Mouse (Mus musculus): Measurements from ENCODE around the gene Lsamp. TPM values are rescaled to one million over a fixed set of nuclear protein-coding genes. Genes with fewer than 3 reads are reported as not detected.
"Not testable (repeated sequence)": the region's sequence is repeated elsewhere in the genome, so short reads cannot be mapped to it uniquely, and the experiment has no call there.

The Lsamp gene
- polyA plus RNA-seq, 1 experiment from 2014 or later = 168 TPM

- H3K4me2 ChIP-seq (ENCODE audit: low read depth, low read length) = no peak overlapping the region
- no peaks in the 10 kb centered on the region for H3K36me3 ChIP-seq (ENCODE audit: control insufficient read depth, insufficient read depth, low read length)
- WGBS = 68% methylated on average over 1 of the region's 1 CpGs
- no peak overlapping the region for H3K27ac ChIP-seq (ENCODE audit: low read depth, low read length)
- H3K9me3 ChIP-seq (ENCODE audit: control insufficient read depth, low read length) = no peaks in the 10 kb centered on the region
- no peak overlapping the region for H3K9ac ChIP-seq (replicated peaks; ENCODE audit: low read depth, low read length)
- ATAC-seq (ENCODE audit: low read depth) = no peak
- no peaks in the 10 kb centered on the region for H3K4me1 ChIP-seq (ENCODE audit: control insufficient read depth, insufficient read depth, low read length)
- no peak overlapping the region for H3K4me3 ChIP-seq (ENCODE audit: low read depth, low read length)
- no peaks in the 10 kb centered on the region for H3K27me3 ChIP-seq (ENCODE audit: control insufficient read depth, insufficient read depth, low read length)
Measured at GRCm38 (mm10) chr16:41996956-41997355, 2012.8 kb downstream of the Lsamp start.

- H3K27me3 ChIP-seq (ENCODE audit: control insufficient read depth, insufficient read depth, low read length) = no peaks in the 10 kb centered on the region
- H3K4me1 ChIP-seq (ENCODE audit: control insufficient read depth, insufficient read depth, low read length) = no peaks in the 10 kb centered on the region
- no peaks in the 10 kb centered on the region for H3K9me3 ChIP-seq (ENCODE audit: control insufficient read depth, low read length)
- WGBS = 96% methylated on average over 5 of the region's 5 CpGs
- H3K36me3 ChIP-seq (ENCODE audit: control insufficient read depth, insufficient read depth, low read length) = no peaks in the 10 kb centered on the region
- no peak overlapping the region for H3K4me3 ChIP-seq (ENCODE audit: low read depth, low read length)
- no peak overlapping the region for H3K4me2 ChIP-seq (ENCODE audit: low read depth, low read length)
- no peak overlapping the region for H3K9ac ChIP-seq (replicated peaks; ENCODE audit: low read depth, low read length)
- ATAC-seq (ENCODE audit: low read depth) = no peak
- no peak overlapping the region for H3K27ac ChIP-seq (ENCODE audit: low read depth, low read length)
Measured at GRCm38 (mm10) chr16:42002925-42003324, 2018.8 kb downstream of the Lsamp start.

DNA sequence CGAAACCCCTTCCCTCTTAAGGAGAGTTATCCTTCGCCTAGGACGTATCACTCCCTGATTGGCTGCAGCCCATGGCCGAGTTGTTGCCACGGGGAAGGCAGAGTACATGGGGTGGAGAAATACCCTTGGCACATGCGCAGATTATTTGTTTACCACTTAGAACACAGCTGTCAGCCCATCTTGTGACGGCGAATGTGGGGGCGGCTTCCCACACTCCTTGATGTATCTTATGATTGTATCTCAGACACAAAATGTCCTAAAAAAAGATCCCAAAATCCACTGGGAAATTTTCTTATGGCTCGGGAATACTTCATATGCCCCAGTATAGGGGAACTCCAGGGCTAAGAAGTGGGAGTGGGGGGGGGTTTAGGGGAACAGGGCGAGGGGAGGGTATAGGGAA lies 2019.3 kb downstream of the Lsamp start:
- H3K9ac ChIP-seq (replicated peaks; ENCODE audit: low read depth, low read length); H3K27me3 ChIP-seq (ENCODE audit: control insufficient read depth, insufficient read depth, low read length); H3K27ac ChIP-seq (ENCODE audit: low read depth, low read length); ATAC-seq (ENCODE audit: low read depth); H3K4me1 ChIP-seq (ENCODE audit: control insufficient read depth, insufficient read depth, low read length); H3K36me3 ChIP-seq (ENCODE audit: control insufficient read depth, insufficient read depth, low read length); H3K4me3 ChIP-seq (ENCODE audit: low read depth, low read length); H3K4me2 ChIP-seq (ENCODE audit: low read depth, low read length); H3K9me3 ChIP-seq (ENCODE audit: control insufficient read depth, low read length): not testable (repeated sequence)
- WGBS = 92% methylated on average over 9 of the region's 11 CpGs

DNA sequence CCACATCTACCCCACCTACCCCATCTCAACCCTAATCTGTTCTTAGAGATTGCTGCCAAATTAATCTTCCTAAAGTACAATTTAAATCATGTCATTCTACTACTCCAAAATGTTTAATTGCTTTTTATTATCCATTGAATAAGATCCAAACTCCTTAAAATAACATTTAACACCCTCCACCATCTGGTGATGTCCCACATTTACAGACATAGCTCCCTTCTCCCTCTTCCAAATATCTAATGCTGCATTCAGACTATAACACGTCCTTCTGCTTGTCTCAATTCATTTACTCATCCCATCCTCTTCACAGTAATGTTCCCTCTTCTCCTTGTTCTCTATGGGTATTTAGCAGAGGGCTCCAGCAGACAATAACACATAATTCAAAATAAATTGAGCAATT lies 2020.0 kb downstream of the Lsamp start:
- no peaks in the 10 kb centered on the region for H3K36me3 ChIP-seq (ENCODE audit: control insufficient read depth, insufficient read depth, low read length)
- 53% methylated on average over 1 of the region's 1 CpGs for WGBS
- ATAC-seq (ENCODE audit: low read depth) = no peak
- H3K4me1 ChIP-seq (ENCODE audit: control insufficient read depth, insufficient read depth, low read length) = no peaks in the 10 kb centered on the region
- H3K9me3 ChIP-seq (ENCODE audit: control insufficient read depth, low read length) = no peaks in the 10 kb centered on the region
- no peaks in the 10 kb centered on the region for H3K27me3 ChIP-seq (ENCODE audit: control insufficient read depth, insufficient read depth, low read length)
- no peak overlapping the region for H3K4me3 ChIP-seq (ENCODE audit: low read depth, low read length)
- no peak overlapping the region for H3K27ac ChIP-seq (ENCODE audit: low read depth, low read length)
- H3K4me2 ChIP-seq (ENCODE audit: low read depth, low read length) = no peak overlapping the region
- H3K9ac ChIP-seq (replicated peaks; ENCODE audit: low read depth, low read length) = no peak overlapping the region

DNA sequence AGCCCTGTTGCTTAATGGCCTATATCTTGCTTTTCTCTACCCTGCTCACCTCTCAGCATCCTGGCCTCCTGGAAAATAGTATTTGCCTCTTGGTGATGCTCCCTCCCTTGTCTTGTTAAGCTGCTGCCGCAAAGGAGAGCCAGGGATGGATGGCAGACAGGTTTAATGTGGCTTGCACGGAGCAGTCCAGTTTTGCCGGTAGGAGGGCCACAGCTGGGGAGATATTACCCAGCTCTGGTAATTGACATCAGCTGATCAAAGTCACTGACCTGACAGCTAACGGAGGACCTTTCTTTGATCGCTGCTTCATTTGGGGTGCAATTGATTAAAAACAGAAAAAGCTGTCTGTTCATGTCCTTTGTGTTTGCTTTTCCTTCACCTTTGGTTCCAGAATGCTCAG lies 2030.8 kb downstream of the Lsamp start:
- Histone ChIP-seq H3K4me2 (ENCODE audit: low read depth, low read length) (no peak overlapping the region), H3K36me3 (ENCODE audit: control insufficient read depth, insufficient read depth, low read length) (no peaks in the 10 kb centered on the region), H3K4me3 (ENCODE audit: low read depth, low read length) (no peak overlapping the region), H3K9ac (replicated peaks; ENCODE audit: low read depth, low read length) (no peak overlapping the region), H3K4me1 (ENCODE audit: control insufficient read depth, insufficient read depth, low read length) (no peaks in the 10 kb centered on the region), H3K27ac (ENCODE audit: low read depth, low read length) (0 out of 2 replicates have a peak overlapping the region, but pooled peaks have one; percentile 4), H3K9me3 (ENCODE audit: control insufficient read depth, low read length) (no peaks in the 10 kb centered on the region), H3K27me3 (ENCODE audit: control insufficient read depth, insufficient read depth, low read length) (no peaks in the 10 kb centered on the region)
- ATAC-seq (ENCODE audit: low read depth) = no peak
- 30% methylated on average over 5 of the region's 5 CpGs for WGBS

DNA sequence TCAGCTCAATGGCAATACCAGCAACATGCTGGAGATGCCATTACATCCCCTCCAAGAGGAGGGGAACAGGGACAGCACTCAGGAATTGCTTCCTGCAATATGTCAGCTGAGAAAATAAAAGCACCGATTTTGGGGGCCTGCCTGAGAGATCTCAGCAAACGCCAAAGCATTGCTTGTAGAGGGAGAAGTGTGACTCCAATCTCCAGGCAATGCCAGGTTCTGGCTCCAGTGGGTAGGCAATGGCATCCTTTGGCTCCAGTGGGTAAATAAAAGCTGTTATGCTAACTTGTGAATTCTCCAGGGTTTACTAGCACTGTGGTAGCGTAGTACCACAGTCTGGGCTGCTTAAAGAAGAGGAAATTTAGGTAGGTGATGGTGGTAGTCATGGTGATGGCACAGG lies 2031.3 kb downstream of the Lsamp start:
- Histone ChIP-seq H3K9me3 (ENCODE audit: control insufficient read depth, low read length) (no peaks in the 10 kb centered on the region), H3K27me3 (ENCODE audit: control insufficient read depth, insufficient read depth, low read length) (no peaks in the 10 kb centered on the region), H3K4me3 (ENCODE audit: low read depth, low read length) (no peak overlapping the region), H3K36me3 (ENCODE audit: control insufficient read depth, insufficient read depth, low read length) (no peaks in the 10 kb centered on the region), H3K27ac (ENCODE audit: low read depth, low read length) (no peak overlapping the region), H3K4me2 (ENCODE audit: low read depth, low read length) (no peak overlapping the region), H3K9ac (replicated peaks; ENCODE audit: low read depth, low read length) (no peak overlapping the region), H3K4me1 (ENCODE audit: control insufficient read depth, insufficient read depth, low read length) (no peaks in the 10 kb centered on the region)
- WGBS = 56% methylated on average over 3 of the region's 3 CpGs
- ATAC-seq (ENCODE audit: low read depth) = no peak

DNA sequence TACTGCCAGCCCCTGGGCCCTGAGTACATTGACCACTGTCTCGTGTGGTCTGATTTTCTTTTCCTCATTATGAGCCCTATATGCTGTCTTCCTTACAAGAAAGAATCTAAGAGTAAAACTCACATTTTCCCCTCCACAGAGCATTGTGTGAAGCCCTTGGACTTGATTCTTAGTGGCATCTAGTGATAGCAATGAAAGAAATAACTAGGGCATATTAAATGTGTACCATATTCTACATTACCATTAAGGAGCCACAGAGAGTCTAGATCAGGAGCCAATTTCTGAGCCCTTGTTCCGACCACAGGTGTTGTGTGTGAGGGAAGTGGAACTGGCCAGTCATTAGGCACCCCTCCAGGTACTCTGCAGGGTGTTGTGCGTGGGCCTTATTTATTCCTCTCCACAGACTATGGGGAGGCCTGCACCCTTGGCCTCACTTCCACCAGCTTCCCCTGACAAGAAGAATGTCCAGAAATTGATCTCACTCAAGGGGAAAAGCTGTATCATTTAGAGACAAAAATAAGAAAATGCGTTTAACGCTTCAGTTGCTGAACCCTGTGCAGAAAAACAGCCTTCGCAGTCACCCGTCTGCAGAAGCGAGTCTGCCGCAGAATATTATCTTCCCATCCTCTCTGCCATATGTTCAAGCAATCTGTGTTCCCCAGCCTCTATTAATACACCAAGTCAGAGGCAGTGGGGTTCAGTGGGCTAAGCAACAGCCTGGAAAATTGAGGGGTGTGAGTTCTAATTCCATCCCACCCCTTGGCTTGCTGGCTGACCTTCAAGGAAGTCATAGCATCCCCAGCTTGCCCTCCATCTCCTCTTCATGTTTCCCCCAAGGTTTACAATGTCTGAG lies 2032.9 kb downstream of the Lsamp start:
- no peaks in the 10 kb centered on the region for H3K36me3 ChIP-seq (ENCODE audit: control insufficient read depth, insufficient read depth, low read length)
- ATAC-seq (ENCODE audit: low read depth) = no peak
- H3K27me3 ChIP-seq (ENCODE audit: control insufficient read depth, insufficient read depth, low read length) = no peaks in the 10 kb centered on the region
- H3K27ac ChIP-seq (ENCODE audit: low read depth, low read length) = no peak overlapping the region
- H3K9me3 ChIP-seq (ENCODE audit: control insufficient read depth, low read length) = no peaks in the 10 kb centered on the region
- WGBS = 73% methylated on average over 9 of the region's 9 CpGs
- no peak overlapping the region for H3K9ac ChIP-seq (replicated peaks; ENCODE audit: low read depth, low read length)
- H3K4me3 ChIP-seq (ENCODE audit: low read depth, low read length) = no peak overlapping the region
- no peak overlapping the region for H3K4me2 ChIP-seq (ENCODE audit: low read depth, low read length)
- H3K4me1 ChIP-seq (ENCODE audit: control insufficient read depth, insufficient read depth, low read length) = no peaks in the 10 kb centered on the region

GRCm38 (mm10) chr16:42022566-42022965 lies 2038.4 kb downstream of the Lsamp start:
- no peaks in the 10 kb centered on the region for H3K27me3 ChIP-seq (ENCODE audit: control insufficient read depth, insufficient read depth, low read length)
- H3K36me3 ChIP-seq (ENCODE audit: control insufficient read depth, insufficient read depth, low read length) = no peaks in the 10 kb centered on the region
- H3K4me3 ChIP-seq (ENCODE audit: low read depth, low read length) = no peak overlapping the region
- no peaks in the 10 kb centered on the region for H3K9me3 ChIP-seq (ENCODE audit: control insufficient read depth, low read length)
- H3K27ac ChIP-seq (ENCODE audit: low read depth, low read length) = no peak overlapping the region
- 48% methylated on average over 1 of the region's 1 CpGs for WGBS
- no peak overlapping the region for H3K4me2 ChIP-seq (ENCODE audit: low read depth, low read length)
- H3K4me1 ChIP-seq (ENCODE audit: control insufficient read depth, insufficient read depth, low read length) = no peaks in the 10 kb centered on the region
- no peak for ATAC-seq (ENCODE audit: low read depth)
- H3K9ac ChIP-seq (replicated peaks; ENCODE audit: low read depth, low read length) = no peak overlapping the region

DNA sequence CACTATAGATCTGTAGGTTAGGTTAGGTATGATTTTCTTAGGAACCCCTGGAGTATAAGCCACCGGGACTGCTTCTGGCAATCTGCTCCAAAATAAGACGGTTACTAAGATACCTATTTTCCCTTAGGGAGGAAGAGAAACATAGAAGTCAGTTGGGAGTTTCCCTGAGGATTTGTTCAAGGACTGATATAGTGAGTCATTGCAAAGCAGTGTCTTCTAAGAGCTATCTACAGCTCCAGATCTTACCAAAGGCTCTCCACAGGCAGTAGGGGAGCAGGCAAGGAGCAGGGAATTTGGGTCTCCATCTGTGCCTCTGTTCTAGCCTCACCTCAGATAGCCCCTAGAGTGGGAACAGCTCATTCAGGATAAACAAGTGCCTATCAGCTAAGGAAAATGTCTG lies 2047.9 kb downstream of the Lsamp start:
- WGBS = 74% methylated on average over 2 of the region's 2 CpGs
- Histone ChIP-seq H3K4me1 (ENCODE audit: control insufficient read depth, insufficient read depth, low read length) (no peaks in the 10 kb centered on the region), H3K9ac (replicated peaks; ENCODE audit: low read depth, low read length) (no peak overlapping the region), H3K9me3 (ENCODE audit: control insufficient read depth, low read length) (no peaks in the 10 kb centered on the region), H3K4me2 (ENCODE audit: low read depth, low read length) (no peak overlapping the region), H3K36me3 (ENCODE audit: control insufficient read depth, insufficient read depth, low read length) (no peaks in the 10 kb centered on the region), H3K27me3 (ENCODE audit: control insufficient read depth, insufficient read depth, low read length) (no peaks in the 10 kb centered on the region), H3K27ac (ENCODE audit: low read depth, low read length) (no peak overlapping the region), H3K4me3 (ENCODE audit: low read depth, low read length) (no peak overlapping the region)
- ATAC-seq (ENCODE audit: low read depth) = no peak
